Mouse (Mus musculus) cerebellum, adult 11 months (tissue): Measurements from ENCODE around the gene Cpne5.
A peak's percentile ranks its signal among the peaks of the same experiment; 100 is the strongest.

ENCODE experiments used
- DNase-seq: peaks from one replicate; pipeline ENCODE4 v3.0.0; 2022

Cpne5 gene

GRCm38 (mm10) chr17:29199821-29200220, 38.1 kb downstream of the Cpne5 start:
- DNase-seq: no peak

GRCm38 (mm10) chr17:29199151-29199800, 38.7 kb downstream of the Cpne5 start:
- DNase-seq: no peak

GRCm38 (mm10) chr17:29195579-29195978, 42.4 kb downstream of the Cpne5 start:
- no peak for DNase-seq

GRCm38 (mm10) chr17:29188989-29189388, 49.0 kb downstream of the Cpne5 start:
- no peak for DNase-seq

- no peak for DNase-seq
Measured at GRCm38 (mm10) chr17:29186989-29187859, 50.7 kb downstream of the Cpne5 start.

GRCm38 (mm10) chr17:29185376-29186046, 52.5 kb downstream of the Cpne5 start:
- DNase-seq: no peak

- DNase-seq: no peak
Measured at GRCm38 (mm10) chr17:29183162-29183561, 54.8 kb downstream of the Cpne5 start.

GRCm38 (mm10) chr17:29181751-29182150, 56.2 kb downstream of the Cpne5 start:
- DNase-seq: no peak

GRCm38 (mm10) chr17:29180406-29181127, 57.4 kb downstream of the Cpne5 start:
- no peak for DNase-seq

- no peak for DNase-seq
Measured at GRCm38 (mm10) chr17:29179917-29180316, 58.0 kb downstream of the Cpne5 start.

- DNase-seq: no peak
Measured at GRCm38 (mm10) chr17:29178503-29179059, 59.4 kb downstream of the Cpne5 start.

- DNase-seq: peak; percentile 18
Measured at GRCm38 (mm10) chr17:29176391-29177267, 61.3 kb downstream of the Cpne5 start.

- DNase-seq: no peak
Measured at GRCm38 (mm10) chr17:29175693-29176092, 62.3 kb downstream of the Cpne5 start.

GRCm38 (mm10) chr17:29173165-29173564, 64.8 kb downstream of the Cpne5 start:
- DNase-seq: no peak

- no peak for DNase-seq
Measured at GRCm38 (mm10) chr17:29172062-29172461, 65.9 kb downstream of the Cpne5 start.

- DNase-seq: peak; percentile 64
Measured at GRCm38 (mm10) chr17:29171001-29171772, 66.8 kb downstream of the Cpne5 start.

GRCm38 (mm10) chr17:29170431-29171000, 67.5 kb downstream of the Cpne5 start:
- no peak for DNase-seq

GRCm38 (mm10) chr17:29168996-29169601, 68.9 kb downstream of the Cpne5 start:
- DNase-seq: no peak

- DNase-seq: no peak
Measured at GRCm38 (mm10) chr17:29168438-29168837, 69.5 kb downstream of the Cpne5 start.

- no peak for DNase-seq
Measured at GRCm38 (mm10) chr17:29167371-29167770, 70.6 kb downstream of the Cpne5 start.
